Mouse (Mus musculus) frontal cortex, postnatal 25 days (tissue): ENCODE measurements around the gene Ces4a.
"Not testable (repeated sequence)": the region's sequence is repeated elsewhere in the genome, so short reads cannot be mapped to it uniquely, and the experiment has no call there.

Experiments
- DNase-seq, 2 experiments: peaks; one replicate each; pipeline ENCODE4 v3.0.0; 2022; ENCODE audit warnings: low spot score in 2 of 2

Ces4a gene

GRCm38 (mm10) chr8:105170041-105170380 lies 38.4 kb downstream of the Ces4a start:
- DNase-seq: no peak

- DNase-seq: peak; percentile 77 to 89
Observed at GRCm38 (mm10) chr8:105170381-105171115, 38.9 kb downstream of the Ces4a start, which contains the start of gene Cbfb. Cbfb (plus strand) TSS chr8:105170674.

GRCm38 (mm10) chr8:105171116-105172002 lies 39.8 kb downstream of the Ces4a start:
- DNase-seq: peak; percentile 20 to 43

GRCm38 (mm10) chr8:105172003-105172362 lies 40.4 kb downstream of the Ces4a start:
- no peak for DNase-seq

- not testable (repeated sequence) for DNase-seq
Observed at GRCm38 (mm10) chr8:105175287-105175686, 43.7 kb downstream of the Ces4a start.

GRCm38 (mm10) chr8:105178211-105178800 lies 46.7 kb downstream of the Ces4a start:
- DNase-seq: no peak

- DNase-seq: no peak
Observed at GRCm38 (mm10) chr8:105182201-105182600, 50.6 kb downstream of the Ces4a start.

- DNase-seq: no peak
Observed at GRCm38 (mm10) chr8:105186467-105187005, 54.9 kb downstream of the Ces4a start.

- DNase-seq: no peak
Observed at GRCm38 (mm10) chr8:105192182-105192581, 60.6 kb downstream of the Ces4a start.
